Mouse (Mus musculus) lung, embryonic 16.5 days (tissue): Measurements from ENCODE around the gene A930017K11Rik. TPM values are rescaled to one million over a fixed set of nuclear protein-coding genes. Genes with fewer than 3 reads are reported as not detected.

ENCODE experiments used
- ATAC-seq: fragments of 200-750 bp; cut with Nextera tagmentation; 2 replicates; pipeline ENCODE4 v1.8.0; 2017; ENCODE audit warnings: low read depth, mild to moderate bottlenecking, moderate library complexity
- H3K27ac ChIP-seq: fragments of 300-500 bp; sonication (generic); 2 replicates; pipeline ENCODE4 v1.5.1; 2014; ENCODE audit warnings: mild to moderate bottlenecking, control low read depth, low read length
- H3K27me3 ChIP-seq: fragments of 300-500 bp; sonication (generic); 2 replicates; pipeline ENCODE4 v1.6.1; 2014; ENCODE audit warnings: low read depth, low read length, mixed read lengths; ENCODE audit not compliant: control insufficient read depth, insufficient read depth
- H3K36me3 ChIP-seq: fragments of 300-500 bp; sonication (generic); 2 replicates; pipeline ENCODE4 v1.6.1; 2014; ENCODE audit warnings: low read length; ENCODE audit not compliant: control insufficient read depth, insufficient read depth
- H3K4me1 ChIP-seq: fragments of 300-500 bp; sonication (generic); replicated peaks from 2 replicates; pipeline ENCODE4 v1.6.1; 2014; ENCODE audit warnings: low read length, mixed read lengths; ENCODE audit not compliant: control insufficient read depth, insufficient read depth
- H3K4me2 ChIP-seq: fragments of 300-500 bp; sonication (generic); 2 replicates; pipeline ENCODE4 v1.6.1; 2014; ENCODE audit warnings: low read depth, low read length, control low read depth
- H3K4me3 ChIP-seq: fragments of 300-500 bp; sonication (generic); 2 replicates; pipeline ENCODE4 v1.5.1; 2014; ENCODE audit warnings: mild to moderate bottlenecking, low read length, control low read depth
- H3K9ac ChIP-seq: fragments of 300-500 bp; sonication (generic); 2 replicates; pipeline ENCODE4 v1.6.1; 2014; ENCODE audit warnings: low read length, control low read depth
- H3K9me3 ChIP-seq: fragments of 300-500 bp; sonication (generic); 2 replicates; pipeline ENCODE4 v1.6.1; 2016; ENCODE audit warnings: low read length; ENCODE audit not compliant: control insufficient read depth
- WGBS: fragments of 180-500 bp; shearing (Covaris S2); extraction: QIAGEN DNeasy Blood & Tissue Kit; methylation state at CpG from one replicate; pipeline ENCODE4 v1.1.7; 2014; 5-methylcytosine and 5-hydroxymethylcytosine counted together
- polyA plus RNA-seq: library from polyadenylated mRNA; unstranded; fragments of >200 nt; fragmentation: Nextera tagmentation; extraction: Ambion mirVana; gene quantifications from 2 replicates; pipeline ENCODE4 v1.2.1, GENCODE M21; 2015

The A930017K11Rik gene
- polyA plus RNA-seq, 1 experiment from 2014 or later: 0.16 TPM

GRCm38 (mm10) chr17:25903061-25903460 lies 49.3 kb downstream of the A930017K11Rik start:
- Histone ChIP-seq H3K27ac (no peak overlapping the region), H3K9me3 (no peaks in the 10 kb centered on the region), H3K9ac (no peak overlapping the region), H3K4me2 (no peak overlapping the region), H3K36me3 (peaks cover 3% of the 10 kb centered on the region; the same call in 1 of the 2 replicates), H3K27me3 (no peaks in the 10 kb centered on the region), H3K4me3 (no peak overlapping the region), H3K4me1 (no peaks in the 10 kb centered on the region)
- 90% methylated on average over 3 of the region's 3 CpGs for WGBS
- no peak for ATAC-seq

DNA sequence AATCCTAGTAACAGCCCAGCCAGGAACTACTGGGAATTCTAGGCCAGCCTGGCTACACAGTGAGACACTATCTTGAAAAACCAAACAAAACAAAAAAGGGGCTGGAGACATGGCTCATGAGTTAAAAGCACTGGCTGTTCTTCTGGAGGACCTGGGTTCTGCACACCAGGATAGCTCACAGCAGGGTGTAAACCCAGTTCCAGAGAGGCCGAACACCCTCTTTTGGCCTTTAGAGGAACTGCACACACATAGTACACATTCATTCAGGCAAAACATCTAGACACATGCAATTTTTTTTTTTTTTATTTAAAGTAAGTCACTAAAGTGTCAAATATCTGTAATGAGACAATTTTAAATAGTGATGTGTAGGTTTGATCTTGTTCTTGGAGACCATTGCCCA lies 52.2 kb downstream of the A930017K11Rik start:
- no peak for ATAC-seq
- 97% methylated on average over 1 of the region's 1 CpGs for WGBS
- H3K9ac ChIP-seq: no peak overlapping the region

More for the DNA sequence above, 52.2 kb downstream of the A930017K11Rik start:
- Histone ChIP-seq H3K36me3 (peaks cover 3% of the 10 kb centered on the region; the same call in 1 of the 2 replicates), H3K4me3 (no peak overlapping the region), H3K4me1 (no peaks in the 10 kb centered on the region), H3K4me2 (no peak overlapping the region), H3K27me3 (no peaks in the 10 kb centered on the region), H3K9me3 (no peaks in the 10 kb centered on the region), H3K27ac (no peak overlapping the region)

Other genes with a start within 250 kb of the A930017K11Rik start
- 2.5 and 2.8 TPM in 2 replicates for gene Gng13, start 235.4 kb downstream of the A930017K11Rik start, polyA plus RNA-seq
- gene Chtf18, start 225.1 kb downstream of the A930017K11Rik start, polyA plus RNA-seq: 32.2 and 37.0 TPM in 2 replicates
- 25.0 and 26.6 TPM in 2 replicates for gene Rpusd1, start 224.9 kb downstream of the A930017K11Rik start, polyA plus RNA-seq
- gene Mslnl, start 216.5 kb downstream of the A930017K11Rik start, polyA plus RNA-seq: 1.4 TPM in 2 replicates
- 42.8 and 68.0 TPM in 2 replicates for gene Msln, start 198.2 kb downstream of the A930017K11Rik start, polyA plus RNA-seq
- 27.8 and 30.9 TPM in 2 replicates for gene Narfl, start 178.8 kb downstream of the A930017K11Rik start, polyA plus RNA-seq
- gene Haghl, start 166.9 kb downstream of the A930017K11Rik start, polyA plus RNA-seq: 57.5 and 57.7 TPM in 2 replicates
- gene Ccdc78, start 166.0 kb downstream of the A930017K11Rik start, polyA plus RNA-seq: 2.1 and 4.5 TPM in 2 replicates
- 115 and 125 TPM in 2 replicates for gene Fam173a, start 159.7 kb downstream of the A930017K11Rik start, polyA plus RNA-seq
- not detected in 2 replicates for gene AC134908.4, start 156.9 kb downstream of the A930017K11Rik start, polyA plus RNA-seq
- gene Metrn, start 155.4 kb downstream of the A930017K11Rik start, polyA plus RNA-seq: 43.3 and 44.2 TPM in 2 replicates
- gene Fbxl16, start 143.5 kb downstream of the A930017K11Rik start, polyA plus RNA-seq: 1.1 and 1.2 TPM in 2 replicates
- 28.5 and 28.9 TPM in 2 replicates for gene Wdr24, start 128.9 kb downstream of the A930017K11Rik start, polyA plus RNA-seq
- gene Jmjd8, start 123.7 kb downstream of the A930017K11Rik start, polyA plus RNA-seq: 55.4 and 57.2 TPM in 2 replicates
- gene Stub1, start 119.2 kb downstream of the A930017K11Rik start, polyA plus RNA-seq: 314 and 316 TPM in 2 replicates
- 0.68 and 1.5 TPM in 2 replicates for gene Rhbdl1, start 115.3 kb downstream of the A930017K11Rik start, polyA plus RNA-seq
- gene Gm20683, start 110.8 kb downstream of the A930017K11Rik start, polyA plus RNA-seq: 1.9 and 2.3 TPM in 2 replicates
- gene Rhot2, start 107.7 kb downstream of the A930017K11Rik start, polyA plus RNA-seq: 18.3 and 18.6 TPM in 2 replicates
- 32.6 and 33.4 TPM in 2 replicates for gene Wdr90, start 91.1 kb downstream of the A930017K11Rik start, polyA plus RNA-seq
- gene Mcrip2, start 83.8 kb downstream of the A930017K11Rik start, polyA plus RNA-seq: 20.6 and 21.6 TPM in 2 replicates
- gene Mettl26, start 77.5 kb downstream of the A930017K11Rik start, polyA plus RNA-seq: 54.2 and 58.4 TPM in 2 replicates
- 0.43 and 0.50 TPM in 2 replicates for gene Wfikkn1, start 71.7 kb downstream of the A930017K11Rik start, polyA plus RNA-seq
- 23.4 and 26.5 TPM in 2 replicates for gene Rab40c, start 32.8 kb downstream of the A930017K11Rik start, polyA plus RNA-seq
- gene Pigq, start 7.6 kb downstream of the A930017K11Rik start, polyA plus RNA-seq: 62.0 and 64.2 TPM in 2 replicates
- 0.41 and 1.1 TPM in 2 replicates for gene Nhlrc4, start 7.6 kb downstream of the A930017K11Rik start, polyA plus RNA-seq
- gene Capn15, start 33.2 kb upstream of the A930017K11Rik start, polyA plus RNA-seq: 21.1 TPM in 2 replicates
- gene Rab11fip3, start 117.0 kb upstream of the A930017K11Rik start, polyA plus RNA-seq: 6.5 and 6.7 TPM in 2 replicates
- gene Decr2, start 137.8 kb upstream of the A930017K11Rik start, polyA plus RNA-seq: 36.3 and 36.8 TPM in 2 replicates
- gene Nme4, start 143.0 kb upstream of the A930017K11Rik start, polyA plus RNA-seq: 68.3 and 69.7 TPM in 2 replicates
- 2.2 and 3.0 TPM in 2 replicates for gene Tmem8, start 160.7 kb upstream of the A930017K11Rik start, polyA plus RNA-seq
- 188 and 194 TPM in 2 replicates for gene Mrpl28, start 170.9 kb upstream of the A930017K11Rik start, polyA plus RNA-seq
- 6.9 and 7.4 TPM in 2 replicates for gene Axin1, start 186.1 kb upstream of the A930017K11Rik start, polyA plus RNA-seq
- gene Pdia2, start 246.5 kb upstream of the A930017K11Rik start, polyA plus RNA-seq: 0.20 and 0.31 TPM in 2 replicates